Mouse (Mus musculus): ENCODE data around the gene Susd5.

DNA sequence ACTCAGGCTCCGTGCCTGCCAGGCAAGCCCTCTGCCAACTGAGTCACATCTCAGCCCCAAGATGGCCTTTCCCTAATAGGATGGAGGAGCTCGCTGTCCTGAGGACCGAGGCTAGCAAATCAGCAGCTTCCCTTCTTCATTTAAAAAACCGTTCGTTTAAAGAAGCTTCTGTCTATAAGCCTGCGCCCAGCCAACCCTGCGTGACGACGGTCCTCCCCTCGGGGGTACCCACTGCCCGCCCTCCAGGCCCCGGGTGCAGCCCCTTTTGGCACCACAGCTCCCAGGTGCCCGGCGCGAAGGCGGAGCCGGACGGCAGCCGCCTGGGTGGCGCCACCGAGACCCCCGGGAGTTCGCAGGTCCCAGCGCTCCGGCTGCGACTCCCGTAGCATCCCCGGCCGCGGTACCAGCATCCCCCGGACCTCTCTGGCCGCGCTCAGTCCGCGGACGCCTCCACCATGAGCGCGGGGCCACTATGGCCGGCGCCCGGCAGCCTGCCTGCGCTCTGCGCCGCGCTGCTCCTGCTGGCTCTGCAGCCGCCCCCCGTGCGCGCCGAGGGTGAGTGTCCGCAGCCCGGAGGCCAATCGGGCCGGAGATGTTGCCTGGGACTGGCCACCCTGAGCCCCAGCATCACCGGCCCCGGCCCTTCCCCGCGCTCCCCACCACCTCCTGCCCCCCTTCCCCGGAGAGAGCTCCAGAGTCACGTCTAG lies at the start of gene Susd5:
- TF ChIP-seq POLR2A (IDR thresholded peaks at IDR 0.05; ENCODE audit: borderline replicate concordance, insufficient read depth, low read length) (no peak), CTCF (IDR thresholded peaks at IDR 0.05; ENCODE audit: borderline replicate concordance, insufficient read depth, low read depth, low read length) (no peak)
